Mouse (Mus musculus) 3T3-L1 (cell line): ENCODE data around the gene Batf3.

Experiments
- DNase-seq: peaks from one replicate; pipeline ENCODE4 v3.0.0-alpha.2; 2015; ENCODE audit warnings: low read depth, low spot score

Batf3 gene

GRCm38 (mm10) chr1:191097802-191098747 lies at the start of gene Batf3:
Gene Batf3, plus strand, starts transcription at chr1:191097847.
- no peak for DNase-seq

GRCm38 (mm10) chr1:191053555-191053954 lies 44.1 kb upstream of the Batf3 start:
- no peak for DNase-seq

- peak; percentile 65 for DNase-seq
These were observed 42.6 kb upstream of the Batf3 start for GRCm38 (mm10) chr1:191054870-191055532.

- peak; percentile 66 for DNase-seq
These were observed 42.1 kb upstream of the Batf3 start for GRCm38 (mm10) chr1:191055533-191055873.

GRCm38 (mm10) chr1:191057461-191057860 lies 40.2 kb upstream of the Batf3 start:
- DNase-seq = peak; percentile 71

GRCm38 (mm10) chr1:191062241-191062780 lies 35.3 kb upstream of the Batf3 start:
- no peak for DNase-seq

DNA sequence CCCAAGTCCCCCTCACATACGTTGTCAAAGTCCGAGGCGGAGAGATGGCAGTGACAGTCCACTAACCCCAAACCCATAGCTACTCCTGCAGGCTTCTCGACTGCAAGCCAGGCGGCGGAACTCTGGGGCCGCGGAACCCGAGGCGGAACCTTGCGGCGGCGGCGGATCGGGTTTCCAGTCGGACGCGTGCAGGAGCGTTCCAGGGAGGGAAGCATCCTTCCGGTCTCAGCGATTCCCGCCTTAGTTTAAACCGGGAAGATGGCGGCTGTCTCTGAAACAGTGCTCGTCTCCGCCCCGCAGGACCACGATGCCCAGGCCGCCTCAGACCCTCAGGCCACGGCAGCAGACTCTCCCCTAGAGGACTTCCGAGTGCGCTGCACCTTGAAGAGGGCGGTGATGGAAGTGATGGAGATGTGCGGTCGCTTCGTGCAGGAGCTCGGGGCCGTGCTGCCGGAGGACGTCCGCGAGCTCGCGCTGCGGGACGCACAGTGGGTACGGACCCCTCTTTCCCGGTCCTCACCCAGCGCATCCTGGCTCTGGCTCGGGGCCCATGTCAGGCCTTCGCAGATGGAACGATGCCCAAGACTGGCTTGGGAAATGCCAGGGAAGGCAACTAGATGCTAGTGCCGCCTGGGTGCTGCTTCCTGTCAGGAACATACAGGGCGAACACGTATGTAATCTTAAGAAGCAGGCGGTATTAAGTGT lies 34.7 kb upstream of the Batf3 start, which contains the start of the genes Tatdn3 and Nsl1:
Gene Tatdn3 (minus strand): TSS at position 152 of the 705 bp plus-strand sequence.
Gene Nsl1 (plus strand): TSS at position 232 of the 705 bp plus-strand sequence.
- peak; percentile 86 for DNase-seq

DNA sequence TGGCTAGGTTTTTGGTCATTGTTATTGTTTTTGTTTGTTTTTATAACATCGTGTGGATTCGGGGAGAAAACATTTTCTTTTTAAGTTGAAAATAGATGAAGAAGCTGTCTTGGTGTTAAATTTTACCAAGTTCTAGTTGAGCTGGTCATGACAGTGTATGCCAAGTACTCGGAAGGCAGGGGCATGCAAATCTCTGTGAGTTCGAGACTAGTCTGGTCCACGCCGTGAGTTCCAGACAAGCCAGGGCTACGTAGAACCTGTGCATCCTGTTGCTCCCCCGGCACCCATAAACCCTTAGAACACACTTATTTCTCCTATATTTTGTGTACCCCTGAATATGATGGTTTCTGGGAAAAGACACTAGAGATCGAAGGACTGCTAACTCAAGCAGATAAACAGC lies 33.9 kb upstream of the Batf3 start:
- DNase-seq = no peak

DNA sequence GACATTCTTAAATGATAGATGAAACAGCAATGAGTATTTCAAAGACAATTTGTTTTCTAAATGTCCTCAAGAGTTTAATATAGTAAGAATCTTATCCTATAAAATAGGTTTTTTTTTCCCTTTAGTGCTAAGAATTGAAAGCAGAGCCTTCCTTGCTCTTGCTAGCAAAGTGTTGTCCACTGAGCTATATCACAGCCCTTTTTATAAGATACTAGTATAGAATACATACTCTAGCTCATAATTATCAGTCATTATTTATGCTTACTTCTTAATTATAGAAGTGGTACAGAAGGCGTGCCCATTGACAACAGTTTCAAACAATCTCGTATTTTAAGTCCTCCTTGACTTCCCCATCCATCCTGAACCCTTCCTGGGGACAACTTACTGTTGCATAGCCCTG lies 33.1 kb upstream of the Batf3 start:
- DNase-seq = no peak

GRCm38 (mm10) chr1:191065188-191065587 lies 32.5 kb upstream of the Batf3 start:
- no peak for DNase-seq

DNA sequence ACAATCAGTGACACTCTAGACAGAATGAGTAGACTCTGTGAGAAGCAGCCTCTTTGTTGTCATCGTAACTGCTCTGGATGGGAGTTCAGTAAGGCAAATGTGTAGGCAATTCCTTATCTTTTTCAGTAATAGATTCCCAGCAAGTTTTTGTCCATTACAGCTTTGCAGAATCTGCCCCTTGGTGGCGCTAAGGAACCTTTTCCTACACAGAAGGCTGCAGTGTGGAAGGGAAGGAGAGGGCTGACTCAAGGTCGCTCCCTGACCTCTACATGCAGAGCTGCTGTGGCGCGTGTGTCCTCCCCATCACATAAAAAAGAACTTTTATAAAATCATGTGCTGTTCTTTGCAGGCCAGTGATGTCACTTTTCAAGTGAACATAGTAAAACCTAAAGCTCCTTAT lies 29.3 kb upstream of the Batf3 start:
- peak; percentile 61 for DNase-seq

DNA sequence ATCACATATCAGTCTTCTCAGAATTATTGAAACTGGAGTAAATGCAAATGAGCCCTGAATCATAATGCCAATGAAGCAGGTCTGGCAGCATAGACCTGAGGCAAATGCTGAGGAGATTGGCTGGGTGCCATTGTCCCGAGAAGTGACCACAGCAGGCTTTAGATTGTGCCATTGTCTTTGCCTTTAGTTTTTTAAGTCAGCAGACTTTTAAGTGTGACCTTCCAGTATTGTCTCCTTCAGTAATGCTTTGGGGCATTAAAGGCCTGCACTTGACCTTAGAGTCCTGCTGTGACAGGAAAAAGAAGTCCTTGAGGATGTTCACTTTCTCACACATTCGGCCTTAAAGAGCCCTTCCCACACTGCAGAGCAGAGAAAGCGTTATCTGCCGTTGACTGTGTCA lies 27.4 kb upstream of the Batf3 start:
- DNase-seq = no peak

GRCm38 (mm10) chr1:191071613-191072012 lies 26.0 kb upstream of the Batf3 start:
- DNase-seq = no peak

GRCm38 (mm10) chr1:191072329-191072913 lies 25.2 kb upstream of the Batf3 start:
- no peak for DNase-seq

- no peak for DNase-seq
These were observed 24.6 kb upstream of the Batf3 start for GRCm38 (mm10) chr1:191073001-191073400.

DNA sequence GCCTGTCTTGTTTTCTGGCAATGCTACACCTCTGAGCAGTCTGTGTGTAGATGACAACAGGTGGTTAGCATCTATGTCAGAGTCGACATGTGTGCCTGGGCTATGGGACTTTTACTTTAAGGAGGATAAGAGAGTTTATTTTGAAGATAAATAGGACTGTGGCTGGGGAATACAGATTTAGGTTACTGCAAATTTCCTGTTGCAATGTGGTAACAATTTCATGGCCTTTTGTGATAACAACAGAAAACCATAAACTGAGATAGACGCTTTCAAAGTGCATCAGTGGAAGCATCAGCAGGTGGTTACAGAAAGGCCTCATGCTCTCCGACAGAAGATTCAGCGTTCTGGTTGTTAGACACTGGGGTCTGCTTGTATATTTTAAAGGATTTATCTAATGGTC lies 24.2 kb upstream of the Batf3 start:
- no peak for DNase-seq

- DNase-seq = peak; percentile 94
These were observed 22.3 kb upstream of the Batf3 start for GRCm38 (mm10) chr1:191075199-191075883.

DNA sequence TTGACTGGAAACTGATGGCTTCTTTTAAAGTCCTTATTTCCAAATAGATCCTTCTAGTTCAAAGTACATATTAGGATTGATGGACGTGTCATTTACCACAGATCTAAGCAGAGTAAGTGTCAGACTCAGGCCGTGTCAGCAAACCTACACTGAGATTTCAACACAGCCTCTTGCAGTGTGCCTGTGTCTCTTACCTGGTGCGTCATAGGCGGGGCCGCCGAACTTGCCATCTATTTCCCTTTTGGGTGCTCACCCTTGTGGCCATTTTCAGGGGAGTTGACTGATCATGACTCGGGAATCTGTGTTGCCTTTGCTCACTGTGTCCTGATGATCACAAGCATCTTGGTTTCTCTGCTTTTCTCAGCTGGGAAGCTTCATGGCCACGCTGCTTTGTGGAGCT lies 14.4 kb upstream of the Batf3 start:
- no peak for DNase-seq

DNA sequence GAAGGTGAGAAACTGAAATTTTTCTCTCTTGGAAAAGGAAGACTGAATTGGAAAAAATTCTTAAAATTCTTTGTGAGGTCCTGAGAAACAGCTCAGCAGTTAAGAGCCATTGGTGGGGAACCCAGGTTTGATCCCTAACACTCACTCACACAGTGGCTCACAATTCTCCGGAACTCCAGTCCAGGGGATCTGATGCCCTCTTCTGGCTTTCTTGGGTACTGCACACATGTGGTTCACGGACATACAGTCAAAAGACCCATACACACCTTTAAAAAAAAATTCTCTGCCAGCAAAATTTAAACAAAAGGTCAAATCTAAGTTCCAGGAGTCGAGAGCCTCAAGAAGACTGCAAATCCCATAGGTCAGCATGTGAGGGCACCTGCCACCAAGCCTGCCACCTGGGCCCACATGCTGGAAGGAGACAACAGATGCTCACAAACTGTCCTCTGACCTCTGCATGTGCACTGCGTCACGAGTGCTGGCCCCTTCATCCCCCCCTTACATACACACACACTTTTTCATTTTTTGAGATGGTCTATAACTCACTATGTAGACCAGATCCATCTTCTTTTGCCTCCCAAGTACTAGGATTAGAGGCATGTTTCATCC lies 12.6 kb upstream of the Batf3 start:
- peak; percentile 61 for DNase-seq

GRCm38 (mm10) chr1:191085597-191085996 lies 12.1 kb upstream of the Batf3 start:
- peak; percentile 47 for DNase-seq
